Mouse (Mus musculus): ENCODE results near the gene Chd9. TPM values are rescaled to one million over a fixed set of nuclear protein-coding genes. Genes with fewer than 3 reads are reported as not detected.

The Chd9 gene
- polyA plus RNA-seq, 1 experiment from 2014 or later, result 72.5 TPM

GRCm38 (mm10) chr8:90934786-90935185 lies 106.6 kb downstream of the Chd9 start:
- H3K36me3 ChIP-seq (ENCODE audit: control insufficient read depth, insufficient read depth, low read length), result no peaks in the 10 kb centered on the region
- ATAC-seq (ENCODE audit: low FRiP score), result no peak
- H3K4me2 ChIP-seq (replicated peaks; ENCODE audit: low read depth, low read length), result no peak overlapping the region
- no peaks in the 10 kb centered on the region for H3K4me1 ChIP-seq (replicated peaks; ENCODE audit: control insufficient read depth, insufficient read depth, low read length)
- no peak for DNase-seq (ENCODE audit: low spot score)
- H3K27me3 ChIP-seq (ENCODE audit: control insufficient read depth, insufficient read depth, low read length), result no peaks in the 10 kb centered on the region
- no peaks in the 10 kb centered on the region for H3K9me3 ChIP-seq (ENCODE audit: control insufficient read depth, low read length)
- no peak overlapping the region for H3K9ac ChIP-seq (ENCODE audit: low read depth, low read length)
- H3K27ac ChIP-seq (ENCODE audit: low read depth, low read length), result no peak overlapping the region
- 84% methylated on average over 1 of the region's 1 CpGs for WGBS
- no peak overlapping the region for H3K4me3 ChIP-seq (ENCODE audit: low read depth, low read length)

DNA sequence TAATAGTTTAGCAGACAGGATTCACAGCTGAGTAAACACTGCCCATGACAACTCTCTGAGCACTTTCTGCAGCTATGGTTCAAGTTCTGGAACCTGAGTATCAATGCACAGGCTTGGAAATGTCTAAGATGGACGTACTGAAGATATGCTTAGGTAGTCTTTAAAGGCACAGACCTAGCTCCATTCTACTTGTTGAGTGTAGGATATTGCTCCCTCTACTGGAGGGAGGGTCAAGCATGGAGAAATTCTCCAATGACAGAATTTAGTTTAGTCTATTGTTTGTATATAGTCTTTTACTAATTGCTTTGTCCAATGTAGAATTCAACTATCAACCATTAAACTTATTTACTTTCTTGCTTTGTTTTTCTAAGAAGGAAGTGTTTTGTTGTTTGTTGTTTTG lies 108.7 kb downstream of the Chd9 start:
- ATAC-seq (ENCODE audit: low FRiP score) (no peak), DNase-seq (ENCODE audit: low spot score) (no peak)
- 60% methylated on average over 1 of the region's 1 CpGs for WGBS
- Histone ChIP-seq H3K4me1 (replicated peaks; ENCODE audit: control insufficient read depth, insufficient read depth, low read length) (no peaks in the 10 kb centered on the region), H3K9me3 (ENCODE audit: control insufficient read depth, low read length) (no peaks in the 10 kb centered on the region), H3K4me3 (ENCODE audit: low read depth, low read length) (no peak overlapping the region), H3K4me2 (replicated peaks; ENCODE audit: low read depth, low read length) (no peak overlapping the region), H3K9ac (ENCODE audit: low read depth, low read length) (no peak overlapping the region), H3K27ac (ENCODE audit: low read depth, low read length) (no peak overlapping the region), H3K27me3 (ENCODE audit: control insufficient read depth, insufficient read depth, low read length) (no peaks in the 10 kb centered on the region), H3K36me3 (ENCODE audit: control insufficient read depth, insufficient read depth, low read length) (no peaks in the 10 kb centered on the region)

DNA sequence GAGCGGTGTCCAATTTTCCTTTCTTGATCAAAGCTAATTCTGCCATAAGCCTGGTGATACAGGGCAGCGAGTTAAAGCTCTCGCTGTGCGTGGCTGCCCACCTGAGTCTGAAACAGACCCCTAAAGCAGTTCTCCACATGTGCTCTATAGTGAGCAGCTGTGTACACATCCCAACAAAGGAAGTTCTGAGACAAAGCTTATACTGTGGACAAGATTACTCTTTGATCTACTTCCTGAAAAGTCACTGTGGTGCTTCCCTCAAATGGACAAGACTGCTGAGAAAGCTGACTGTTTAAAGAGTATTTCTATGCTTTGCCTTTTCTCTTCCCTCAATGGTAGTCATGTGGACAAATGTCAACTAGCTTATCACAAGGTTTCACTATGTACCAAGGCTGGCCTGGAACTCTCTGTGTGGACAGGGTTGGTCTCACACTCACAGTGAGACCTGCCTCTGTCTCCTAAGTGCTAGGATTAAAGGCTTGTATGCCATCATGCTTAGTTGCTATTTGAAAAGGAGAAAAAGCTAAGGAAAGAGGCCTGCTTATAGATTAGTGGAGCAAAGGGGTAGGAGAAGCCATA lies 110.3 kb downstream of the Chd9 start:
- Histone ChIP-seq H3K36me3 (ENCODE audit: control insufficient read depth, insufficient read depth, low read length) (no peaks in the 10 kb centered on the region), H3K4me1 (replicated peaks; ENCODE audit: control insufficient read depth, insufficient read depth, low read length) (no peaks in the 10 kb centered on the region), H3K4me3 (ENCODE audit: low read depth, low read length) (no peak overlapping the region), H3K9me3 (ENCODE audit: control insufficient read depth, low read length) (no peaks in the 10 kb centered on the region), H3K4me2 (replicated peaks; ENCODE audit: low read depth, low read length) (no peak overlapping the region), H3K27ac (ENCODE audit: low read depth, low read length) (no peak overlapping the region), H3K27me3 (ENCODE audit: control insufficient read depth, insufficient read depth, low read length) (no peaks in the 10 kb centered on the region), H3K9ac (ENCODE audit: low read depth, low read length) (no peak overlapping the region)
- DNase-seq (ENCODE audit: low spot score) (no peak), ATAC-seq (ENCODE audit: low FRiP score) (no peak)
- WGBS, result 81% methylated on average over 4 of the region's 4 CpGs

DNA sequence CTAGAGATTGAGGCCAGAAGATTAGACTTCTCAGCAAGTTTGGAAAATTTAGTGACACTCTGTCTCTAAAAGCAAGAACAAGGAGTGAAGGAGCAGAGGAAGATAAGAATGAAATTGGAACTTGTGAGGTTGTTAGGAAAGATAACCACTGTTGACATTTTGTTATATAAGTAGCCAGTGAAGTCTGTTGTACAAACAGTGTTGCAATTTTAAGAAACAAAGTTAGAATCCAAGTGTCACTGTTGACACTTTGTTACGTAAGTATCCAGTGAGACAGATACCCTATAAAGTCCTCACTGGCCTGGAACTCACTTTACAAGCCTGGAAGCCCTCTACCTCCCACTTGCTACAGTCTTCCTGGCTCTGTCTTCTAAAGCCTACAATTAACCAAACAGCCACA lies 111.7 kb downstream of the Chd9 start:
- 90% methylated on average over 1 of the region's 1 CpGs for WGBS
- ATAC-seq (ENCODE audit: low FRiP score), result no peak
- no peaks in the 10 kb centered on the region for H3K27me3 ChIP-seq (ENCODE audit: control insufficient read depth, insufficient read depth, low read length)

GRCm38 (mm10) chr8:90943770-90944169 lies 115.6 kb downstream of the Chd9 start:
- DNase-seq (ENCODE audit: low spot score), result no peak
- 84% methylated on average over 4 of the region's 4 CpGs for WGBS

More for the DNA sequence above, 111.7 kb downstream of the Chd9 start:
- DNase-seq (ENCODE audit: low spot score), result no peak
- Histone ChIP-seq H3K4me2 (replicated peaks; ENCODE audit: low read depth, low read length) (no peak overlapping the region), H3K9ac (ENCODE audit: low read depth, low read length) (no peak overlapping the region), H3K9me3 (ENCODE audit: control insufficient read depth, low read length) (no peaks in the 10 kb centered on the region), H3K4me3 (ENCODE audit: low read depth, low read length) (no peak overlapping the region), H3K36me3 (ENCODE audit: control insufficient read depth, insufficient read depth, low read length) (no peaks in the 10 kb centered on the region), H3K27ac (ENCODE audit: low read depth, low read length) (no peak overlapping the region), H3K4me1 (replicated peaks; ENCODE audit: control insufficient read depth, insufficient read depth, low read length) (no peaks in the 10 kb centered on the region)

GRCm38 (mm10) chr8:90954802-90955760 lies 126.9 kb downstream of the Chd9 start:
- Histone ChIP-seq H3K27ac (ENCODE audit: low read depth, low read length) (peak overlapping the region; percentile 95), H3K9me3 (ENCODE audit: control insufficient read depth, low read length) (no peaks in the 10 kb centered on the region), H3K4me1 (replicated peaks; ENCODE audit: control insufficient read depth, insufficient read depth, low read length) (no peaks in the 10 kb centered on the region), H3K4me2 (replicated peaks; ENCODE audit: low read depth, low read length) (peak overlapping the region; percentile 50), H3K4me3 (ENCODE audit: low read depth, low read length) (peak overlapping the region; percentile 51), H3K9ac (ENCODE audit: low read depth, low read length) (peak overlapping the region; percentile 83), H3K36me3 (ENCODE audit: control insufficient read depth, insufficient read depth, low read length) (no peaks in the 10 kb centered on the region), H3K27me3 (ENCODE audit: control insufficient read depth, insufficient read depth, low read length) (no peaks in the 10 kb centered on the region)
- WGBS, result under 1% methylated on average over 21 of the region's 21 CpGs
- DNase-seq (ENCODE audit: low spot score), result peak; percentile 87
- ATAC-seq (ENCODE audit: low FRiP score), result peak; percentile 95

More at GRCm38 (mm10) chr8:90943770-90944169, 115.6 kb downstream of the Chd9 start:
- Histone ChIP-seq H3K27ac (ENCODE audit: low read depth, low read length) (no peak overlapping the region), H3K36me3 (ENCODE audit: control insufficient read depth, insufficient read depth, low read length) (no peaks in the 10 kb centered on the region), H3K9me3 (ENCODE audit: control insufficient read depth, low read length) (no peaks in the 10 kb centered on the region), H3K27me3 (ENCODE audit: control insufficient read depth, insufficient read depth, low read length) (no peaks in the 10 kb centered on the region), H3K9ac (ENCODE audit: low read depth, low read length) (no peak overlapping the region), H3K4me2 (replicated peaks; ENCODE audit: low read depth, low read length) (no peak overlapping the region), H3K4me3 (ENCODE audit: low read depth, low read length) (no peak overlapping the region), H3K4me1 (replicated peaks; ENCODE audit: control insufficient read depth, insufficient read depth, low read length) (no peaks in the 10 kb centered on the region)
- no peak for ATAC-seq (ENCODE audit: low FRiP score)

DNA sequence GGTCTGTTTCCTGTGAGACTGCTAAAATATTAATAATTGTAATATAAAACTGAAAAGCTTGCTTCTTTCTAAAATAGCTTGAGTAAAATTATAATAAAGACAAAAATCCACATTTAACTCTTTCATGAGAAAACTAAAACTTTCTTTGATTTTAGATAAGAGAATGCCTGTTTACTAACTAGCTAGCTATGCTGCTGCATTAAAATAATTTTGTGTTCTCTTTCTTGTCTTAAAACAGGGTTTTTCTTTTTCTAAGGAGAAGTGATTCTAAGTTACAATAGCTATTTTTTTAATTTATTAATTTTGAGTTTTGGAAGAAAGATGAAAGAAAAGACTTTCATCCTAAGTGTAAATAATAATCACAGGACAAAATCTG lies 127.6 kb downstream of the Chd9 start:
- H3K4me2 ChIP-seq (replicated peaks; ENCODE audit: low read depth, low read length), result peak overlapping the region; percentile 54
- H3K36me3 ChIP-seq (ENCODE audit: control insufficient read depth, insufficient read depth, low read length), result no peaks in the 10 kb centered on the region
- H3K27ac ChIP-seq (ENCODE audit: low read depth, low read length), result peak overlapping the region; percentile 95
- H3K4me1 ChIP-seq (replicated peaks; ENCODE audit: control insufficient read depth, insufficient read depth, low read length), result no peaks in the 10 kb centered on the region
- H3K9ac ChIP-seq (ENCODE audit: low read depth, low read length), result peak overlapping the region; percentile 83
- H3K27me3 ChIP-seq (ENCODE audit: control insufficient read depth, insufficient read depth, low read length), result no peaks in the 10 kb centered on the region
- H3K4me3 ChIP-seq (ENCODE audit: low read depth, low read length), result peak overlapping the region; percentile 51
- no peaks in the 10 kb centered on the region for H3K9me3 ChIP-seq (ENCODE audit: control insufficient read depth, low read length)
- no peak for ATAC-seq (ENCODE audit: low FRiP score)
- DNase-seq (ENCODE audit: low spot score), result no peak

DNA sequence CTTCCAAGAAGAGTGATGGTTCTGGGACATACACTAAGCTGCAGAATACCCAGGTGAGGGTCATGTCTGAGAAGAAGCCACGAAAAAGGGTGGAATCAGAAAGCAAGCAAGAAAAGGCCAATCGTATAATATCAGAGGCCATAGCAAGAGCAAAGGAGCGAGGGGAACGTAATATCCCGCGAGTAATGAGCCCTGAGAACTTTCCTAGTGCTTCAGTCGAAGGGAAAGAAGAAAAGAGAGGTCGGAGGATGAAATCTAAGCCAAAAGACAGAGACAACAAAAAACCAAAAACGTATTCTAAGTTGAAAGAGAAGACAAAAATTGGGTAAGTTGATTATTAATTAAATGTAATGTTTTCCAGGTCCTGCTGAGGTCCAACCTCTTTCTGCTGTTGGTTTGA lies 128.2 kb downstream of the Chd9 start:
- Histone ChIP-seq H3K36me3 (ENCODE audit: control insufficient read depth, insufficient read depth, low read length) (no peaks in the 10 kb centered on the region), H3K4me3 (ENCODE audit: low read depth, low read length) (peak overlapping the region; percentile 27), H3K9ac (ENCODE audit: low read depth, low read length) (peak overlapping the region; percentile 48; the same call in 1 of the 2 replicates), H3K27me3 (ENCODE audit: control insufficient read depth, insufficient read depth, low read length) (no peaks in the 10 kb centered on the region), H3K4me2 (replicated peaks; ENCODE audit: low read depth, low read length) (peak overlapping the region; percentile 54), H3K9me3 (ENCODE audit: control insufficient read depth, low read length) (no peaks in the 10 kb centered on the region), H3K27ac (ENCODE audit: low read depth, low read length) (no peak overlapping the region; the same call in 1 of the 2 replicates), H3K4me1 (replicated peaks; ENCODE audit: control insufficient read depth, insufficient read depth, low read length) (no peaks in the 10 kb centered on the region)
- DNase-seq (ENCODE audit: low spot score) (peak; percentile 33), ATAC-seq (ENCODE audit: low FRiP score) (no peak)
- 56% methylated on average over 9 of the region's 9 CpGs for WGBS

DNA sequence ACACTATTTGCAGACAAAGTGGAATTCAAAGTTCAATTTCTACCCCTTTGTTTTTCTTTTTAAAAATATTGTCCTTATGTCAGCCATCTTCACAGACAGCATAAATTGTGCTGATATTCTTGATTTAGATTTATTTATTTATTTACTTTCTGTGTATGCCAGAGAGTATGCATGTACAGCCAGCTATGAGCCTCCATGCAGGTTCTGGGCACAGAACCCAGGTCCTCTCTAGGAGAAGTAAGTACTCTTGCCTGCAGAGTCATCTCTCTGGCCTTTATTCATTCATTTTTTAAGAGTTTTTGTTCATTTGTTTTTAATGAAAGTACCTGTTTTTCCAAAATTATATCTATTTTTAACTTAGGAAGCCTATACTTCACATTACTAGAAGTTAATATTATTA lies 129.6 kb downstream of the Chd9 start:
- ATAC-seq (ENCODE audit: low FRiP score), result no peak
- Histone ChIP-seq H3K27me3 (ENCODE audit: control insufficient read depth, insufficient read depth, low read length) (no peaks in the 10 kb centered on the region), H3K4me2 (replicated peaks; ENCODE audit: low read depth, low read length) (peak overlapping the region; percentile 32), H3K36me3 (ENCODE audit: control insufficient read depth, insufficient read depth, low read length) (no peaks in the 10 kb centered on the region), H3K4me1 (replicated peaks; ENCODE audit: control insufficient read depth, insufficient read depth, low read length) (no peaks in the 10 kb centered on the region), H3K9me3 (ENCODE audit: control insufficient read depth, low read length) (no peaks in the 10 kb centered on the region), H3K4me3 (ENCODE audit: low read depth, low read length) (peak overlapping the region; percentile 24; the same call in 1 of the 2 replicates), H3K27ac (ENCODE audit: low read depth, low read length) (no peak overlapping the region), H3K9ac (ENCODE audit: low read depth, low read length) (no peak overlapping the region)
- DNase-seq (ENCODE audit: low spot score), result no peak
